Mouse (Mus musculus): Measurements from ENCODE around the gene Kcnc2. TPM values are rescaled to one million over a fixed set of nuclear protein-coding genes. Genes with fewer than 3 reads are reported as not detected.

Kcnc2 gene
- polyA plus RNA-seq, 1 experiment from 2014 or later, result 3.5 TPM

DNA sequence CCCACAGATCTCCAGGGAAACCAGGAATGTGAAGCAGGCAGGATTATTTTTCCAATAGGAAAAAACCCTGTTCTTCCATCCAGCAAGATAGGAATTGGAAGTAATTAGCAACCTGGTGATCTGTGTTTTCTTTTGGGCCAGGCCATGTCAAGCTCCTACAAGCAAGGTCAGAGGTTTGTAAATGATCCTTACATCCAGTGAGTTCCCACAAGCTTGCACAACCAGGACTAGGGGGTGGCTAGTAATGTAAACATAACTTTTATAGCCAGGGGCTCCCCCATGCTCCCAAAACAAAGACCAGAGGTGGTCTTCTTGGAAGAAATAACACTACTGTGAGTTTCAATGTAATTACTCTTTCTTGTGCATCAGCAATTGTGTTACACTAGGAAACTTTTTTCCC is 214.9 kb downstream of the Kcnc2 start:
- H3K9ac ChIP-seq (ENCODE audit: low read length), result no peak overlapping the region
- ATAC-seq (no peak), DNase-seq (ENCODE audit: low spot score) (no peak)
- no peak overlapping the region for H3K4me2 ChIP-seq (ENCODE audit: low read length)
- H3K4me1 ChIP-seq (ENCODE audit: control insufficient read depth, insufficient read depth, low read length), result no peaks in the 10 kb centered on the region
- no peaks in the 10 kb centered on the region for H3K36me3 ChIP-seq (ENCODE audit: control insufficient read depth, insufficient read depth, low read length)
- no peaks in the 10 kb centered on the region for H3K9me3 ChIP-seq (replicated peaks; ENCODE audit: control insufficient read depth, low read length)
- H3K27me3 ChIP-seq (replicated peaks; ENCODE audit: control insufficient read depth, insufficient read depth, low read length), result no peaks in the 10 kb centered on the region
- no peak overlapping the region for H3K4me3 ChIP-seq (ENCODE audit: low read depth, low read length)
- H3K27ac ChIP-seq (ENCODE audit: low read depth, low read length), result no peak overlapping the region

DNA sequence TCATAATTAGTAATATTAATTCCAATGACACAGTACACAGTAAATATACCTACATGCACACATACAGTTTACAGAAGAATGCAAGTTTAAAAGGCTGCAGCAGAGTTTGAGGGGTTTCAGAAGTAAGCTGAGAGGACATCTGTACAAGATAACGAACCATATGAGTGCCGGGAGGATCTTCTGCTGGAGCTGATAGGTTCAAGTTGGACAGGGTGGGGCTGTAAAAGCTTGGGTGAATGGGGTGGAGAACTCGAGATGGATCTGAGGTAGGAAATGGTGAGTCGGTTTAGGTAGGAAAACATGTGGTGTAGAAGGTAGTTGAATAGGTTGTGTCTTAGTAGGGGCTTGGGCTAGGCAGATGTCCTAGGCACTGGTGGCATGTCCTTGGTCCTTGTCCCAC is 217.8 kb downstream of the Kcnc2 start:
- Histone ChIP-seq H3K4me1 (ENCODE audit: control insufficient read depth, insufficient read depth, low read length) (no peaks in the 10 kb centered on the region), H3K36me3 (ENCODE audit: control insufficient read depth, insufficient read depth, low read length) (no peaks in the 10 kb centered on the region), H3K9ac (ENCODE audit: low read length) (no peak overlapping the region), H3K4me3 (ENCODE audit: low read depth, low read length) (no peak overlapping the region), H3K27me3 (replicated peaks; ENCODE audit: control insufficient read depth, insufficient read depth, low read length) (no peaks in the 10 kb centered on the region), H3K4me2 (ENCODE audit: low read length) (no peak overlapping the region), H3K9me3 (replicated peaks; ENCODE audit: control insufficient read depth, low read length) (no peaks in the 10 kb centered on the region), H3K27ac (ENCODE audit: low read depth, low read length) (no peak overlapping the region)
- ATAC-seq (no peak), DNase-seq (ENCODE audit: low spot score) (no peak)
- 93% methylated on average over 4 of the region's 4 CpGs for WGBS

Other genes with a start within 250 kb of the Kcnc2 start
- gene Glipr1l1, start 210.9 kb upstream of the Kcnc2 start, polyA plus RNA-seq (2014; fragmentation: Nextera tagmentation; extraction: Ambion mirVana), result not detected in 2 replicates
- gene Glipr1l2, start 187.8 kb upstream of the Kcnc2 start, polyA plus RNA-seq (2014; fragmentation: Nextera tagmentation; extraction: Ambion mirVana), result not detected in 2 replicates
- 0.66 TPM in 1 of 2 replicates, not detected in the other for gene Glipr1l3, start 110.8 kb upstream of the Kcnc2 start, polyA plus RNA-seq (2014; fragmentation: Nextera tagmentation; extraction: Ambion mirVana)
- gene Caps2, start 107.5 kb upstream of the Kcnc2 start, polyA plus RNA-seq (2014; fragmentation: Nextera tagmentation; extraction: Ambion mirVana), result 0.22 and 0.58 TPM in 2 replicates